Mouse (Mus musculus) heart, postnatal 25 days (tissue): Measurements from ENCODE around the gene Serinc3. TPM values are rescaled to one million over a fixed set of nuclear protein-coding genes. Genes with fewer than 3 reads are reported as not detected.
"Not testable (repeated sequence)": the region's sequence is repeated elsewhere in the genome, so short reads cannot be mapped to it uniquely, and the experiment has no call there.

Experiments used
- DNase-seq: peaks from one replicate; pipeline ENCODE4 v3.0.0; 2022; ENCODE audit warnings: low spot score
- intact Hi-C: fragments of 180-260 bp; cut with DNase I; formaldehyde crosslinking; loops from one replicate; pipeline ENCODE4 v1.15.1; 2025
- total RNA-seq, 2 experiments: library from RNA; stranded (reverse); gene quantifications; 2 replicates each; pipeline ENCODE4 v1.2.3; 2021

The Serinc3 gene
- 100 to 1,000 TPM; 291 to 357 TPM for total RNA-seq

DNA sequence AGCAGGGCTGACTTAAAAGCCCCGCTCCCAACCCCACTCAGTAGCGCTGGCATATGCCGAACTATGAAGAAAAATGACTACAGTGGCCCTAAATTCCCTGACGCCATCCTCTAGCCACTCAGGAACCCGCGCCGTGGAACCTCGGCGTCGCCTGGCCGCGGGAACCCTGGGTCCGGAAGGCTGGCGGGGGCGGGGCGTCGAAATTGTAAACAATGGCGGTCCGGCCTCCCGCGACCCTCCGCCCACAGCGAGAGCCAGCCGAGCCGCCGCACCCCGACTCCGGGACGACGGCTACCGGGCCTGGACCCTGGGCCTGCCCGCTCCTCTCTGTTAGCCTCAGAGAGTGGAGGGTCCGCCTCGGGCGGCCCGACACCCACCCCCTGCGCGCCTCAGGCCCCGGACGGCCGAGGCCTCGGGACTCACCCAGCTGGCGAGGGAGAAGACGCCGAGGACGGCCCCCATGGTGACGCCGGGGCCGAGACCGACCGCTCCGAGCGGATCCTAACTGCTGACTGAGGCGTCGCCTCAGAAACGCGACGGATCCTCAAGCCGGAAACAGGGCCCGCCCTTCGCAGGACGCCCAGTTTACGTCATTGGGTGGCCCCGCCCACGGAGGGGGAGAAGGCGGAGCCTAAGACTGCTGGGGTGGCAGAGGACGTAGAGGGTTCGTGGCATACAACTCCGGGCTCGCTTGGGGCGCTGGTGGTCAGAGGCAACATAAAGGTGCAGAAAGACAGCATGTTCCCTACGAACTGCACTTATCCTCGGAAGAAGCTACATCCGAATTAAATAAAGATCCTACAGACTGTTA is at the start of gene Serinc3:
Serinc3 (minus strand) TSS at position 557 of the 811 bp plus-strand sequence.
- DNase-seq, result peak; percentile 99
- intact Hi-C loops, result loop anchor here (1.0 kb wide), 1 partner anchor 75 kb away; no protein-coding TSS in a partner anchor

- intact Hi-C loops, result no loop called here
Observed at GRCm38 (mm10) chr2:163693716-163694314, 48.9 kb upstream of the Serinc3 start.

GRCm38 (mm10) chr2:163692873-163693612 is 48.1 kb upstream of the Serinc3 start:
- intact Hi-C loops, result no loop called here
- DNase-seq, result no peak

More at GRCm38 (mm10) chr2:163693716-163694314, 48.9 kb upstream of the Serinc3 start:
- DNase-seq, result no peak

- intact Hi-C loops, result loop anchor here (2.0 kb wide), 1 partner anchor 17 kb away; no protein-coding TSS in a partner anchor
- DNase-seq, result no peak
Observed at GRCm38 (mm10) chr2:163691846-163692605, 47.1 kb upstream of the Serinc3 start.

DNA sequence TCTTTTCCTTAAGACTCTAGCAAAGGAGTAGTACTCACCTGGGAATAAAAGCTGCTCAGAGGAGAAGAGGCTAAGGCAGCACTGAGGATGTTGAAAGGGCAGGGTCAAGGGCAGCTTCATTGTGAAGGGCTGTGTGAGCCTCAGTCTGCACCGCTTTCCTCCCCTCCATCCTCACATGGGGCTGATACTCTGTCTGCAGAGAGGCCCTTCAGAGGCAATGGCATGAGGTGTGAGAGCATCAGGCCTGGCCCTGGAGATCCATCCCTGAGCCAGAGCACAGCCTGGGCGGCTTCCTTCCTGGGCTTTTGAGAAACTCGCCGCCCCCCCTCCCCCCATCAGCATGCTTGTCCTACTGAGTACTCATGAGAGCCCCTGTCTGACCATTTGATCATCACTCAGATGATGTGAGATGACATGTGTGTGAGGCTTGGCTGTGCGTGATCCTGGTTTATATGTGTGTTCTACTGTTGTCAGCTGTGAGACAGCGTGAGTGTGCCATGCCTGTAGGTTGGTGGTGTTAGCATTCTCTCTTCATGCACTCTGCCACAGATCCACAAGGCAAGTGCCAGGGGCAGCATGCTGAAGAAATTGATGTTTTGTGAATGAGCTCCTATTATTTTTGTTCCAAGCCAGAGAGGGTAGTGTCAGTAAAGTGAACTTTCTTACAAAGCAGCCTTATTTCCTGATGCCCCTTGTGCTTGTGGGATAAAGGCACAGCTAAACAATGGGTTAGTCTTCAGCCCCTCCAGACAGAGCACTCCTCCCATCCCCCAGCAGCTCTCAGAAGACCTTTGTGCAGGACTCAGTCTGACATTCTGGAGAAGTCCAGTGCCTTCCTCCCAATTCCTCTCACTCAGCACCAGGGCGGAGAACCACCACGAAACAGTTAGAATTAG is 45.7 kb upstream of the Serinc3 start:
- intact Hi-C loops, result loop anchor here (2.0 kb wide), 1 partner anchor 16 kb away; no protein-coding TSS in a partner anchor
- no peak for DNase-seq

DNA sequence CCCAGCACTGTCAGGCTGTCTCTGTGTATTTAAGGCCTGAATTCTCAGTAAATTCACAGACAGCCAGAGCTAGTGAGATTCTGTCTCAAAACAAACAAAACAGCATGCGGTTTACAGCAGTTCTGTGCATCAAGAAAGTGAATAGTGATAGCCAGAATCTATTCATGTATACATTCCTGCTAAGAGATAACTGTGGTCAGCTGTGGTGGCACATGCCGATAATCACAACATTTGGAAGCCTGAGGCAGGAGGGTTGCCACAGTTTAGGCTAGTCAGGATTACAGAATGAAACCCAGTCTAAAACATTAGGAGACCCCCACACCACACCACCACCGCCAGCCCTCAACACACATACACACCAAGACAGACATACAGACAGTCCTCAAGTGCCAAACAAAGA is 44.8 kb upstream of the Serinc3 start:
- no peak for DNase-seq
- intact Hi-C loops, result loop anchor here (2.0 kb wide), 1 partner anchor 15 kb away; no protein-coding TSS in a partner anchor

GRCm38 (mm10) chr2:163688377-163688776 is 43.4 kb upstream of the Serinc3 start:
- intact Hi-C loops, DNase-seq: not testable (repeated sequence)

DNA sequence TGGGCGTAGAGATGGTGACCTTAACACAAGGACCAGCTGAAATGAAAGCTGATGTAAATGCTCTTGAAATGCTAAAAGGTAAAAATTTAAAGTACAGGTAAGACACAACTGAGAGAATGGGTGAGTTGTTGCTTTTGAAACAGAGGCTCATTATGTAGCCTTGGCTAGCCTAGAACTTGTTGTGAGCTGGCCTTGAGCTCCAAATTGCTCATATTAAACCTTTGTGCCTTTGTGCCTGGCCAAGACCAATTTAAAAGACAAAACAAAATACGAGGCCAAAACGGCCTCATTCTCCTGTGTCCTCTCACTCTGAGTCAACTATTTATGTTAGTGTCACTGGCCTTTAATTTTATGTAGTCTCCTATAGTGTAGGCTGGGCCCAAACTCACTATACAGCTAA is 42.0 kb upstream of the Serinc3 start:
- DNase-seq, result no peak
- intact Hi-C loops, result no loop called here

GRCm38 (mm10) chr2:163686233-163686632 is 41.3 kb upstream of the Serinc3 start:
- DNase-seq, result no peak
- intact Hi-C loops, result no loop called here

DNA sequence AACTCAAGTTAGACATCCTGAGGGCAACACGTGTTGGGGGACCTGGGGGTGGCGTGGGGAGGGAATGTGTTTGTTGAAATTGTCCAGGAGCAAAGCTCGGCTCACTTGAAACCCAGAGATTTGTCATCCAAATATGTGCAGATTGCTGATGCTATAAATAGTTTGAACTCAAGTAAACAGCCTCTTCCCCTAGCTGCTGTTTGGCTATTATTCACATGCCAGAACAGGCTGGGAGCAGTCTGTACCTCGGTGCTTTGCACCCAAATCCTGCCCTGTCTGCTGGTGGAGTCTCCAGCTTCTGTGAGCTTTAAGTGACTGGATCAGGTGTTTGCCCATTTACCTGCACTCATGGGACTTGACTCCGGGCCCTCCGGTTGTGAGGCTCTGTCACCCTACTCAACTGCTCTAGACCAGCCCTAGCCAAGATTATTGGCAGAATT is 40.9 kb upstream of the Serinc3 start:
- peak; percentile 52 for DNase-seq
- intact Hi-C loops, result no loop called here

GRCm38 (mm10) chr2:163685287-163685686 is 40.4 kb upstream of the Serinc3 start:
- DNase-seq, result no peak
- intact Hi-C loops, result no loop called here

- intact Hi-C loops, result no loop called here
Observed at GRCm38 (mm10) chr2:163682344-163682743, 37.4 kb upstream of the Serinc3 start.

GRCm38 (mm10) chr2:163676745-163677144 is 31.8 kb upstream of the Serinc3 start:
- intact Hi-C loops, result no loop called here
- DNase-seq, result no peak

More at GRCm38 (mm10) chr2:163682344-163682743, 37.4 kb upstream of the Serinc3 start:
- DNase-seq, result no peak

DNA sequence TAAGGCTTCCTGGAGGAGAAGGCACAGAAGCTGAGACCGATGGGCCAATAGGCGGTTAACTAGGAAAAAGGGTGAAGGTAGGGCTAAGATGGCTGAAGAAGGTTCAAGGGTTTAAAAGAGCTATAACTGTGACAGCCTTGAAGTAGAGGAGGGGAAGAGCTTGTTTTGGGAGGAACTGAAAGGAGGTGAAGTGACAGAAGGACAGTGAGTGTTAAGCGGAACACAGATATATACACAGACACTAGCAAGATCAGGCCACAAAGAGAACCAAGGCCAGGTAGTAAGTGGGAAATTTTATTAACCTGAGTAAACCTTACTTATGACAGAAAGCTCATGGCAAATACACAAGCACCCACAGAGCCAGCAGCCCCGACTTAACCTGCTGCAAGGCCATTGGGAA is 31.4 kb upstream of the Serinc3 start:
- intact Hi-C loops, result no loop called here
- DNase-seq, result no peak

DNA sequence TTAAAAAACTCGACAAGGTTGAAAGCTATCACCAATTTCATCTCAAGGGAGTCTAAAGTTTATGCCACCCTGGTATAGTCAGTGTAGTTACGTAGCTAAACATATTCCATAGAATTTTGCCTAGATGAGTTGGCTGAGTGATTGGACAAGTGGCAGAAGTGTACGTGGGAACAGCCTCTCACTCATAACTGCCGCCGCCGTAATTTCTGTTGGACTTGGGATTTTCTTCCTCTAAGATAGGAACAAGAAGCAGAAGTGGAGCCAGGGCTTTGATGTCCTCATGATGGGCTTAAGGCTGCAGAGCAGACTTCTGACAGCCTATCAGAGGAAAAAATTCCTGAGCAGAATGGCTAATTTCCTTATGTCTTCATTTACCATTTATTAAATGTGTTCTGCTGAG is 30.7 kb upstream of the Serinc3 start:
- intact Hi-C loops, result loop anchor here (2.0 kb wide), 1 partner anchor 15 kb away; no protein-coding TSS in a partner anchor
- DNase-seq, result no peak

DNA sequence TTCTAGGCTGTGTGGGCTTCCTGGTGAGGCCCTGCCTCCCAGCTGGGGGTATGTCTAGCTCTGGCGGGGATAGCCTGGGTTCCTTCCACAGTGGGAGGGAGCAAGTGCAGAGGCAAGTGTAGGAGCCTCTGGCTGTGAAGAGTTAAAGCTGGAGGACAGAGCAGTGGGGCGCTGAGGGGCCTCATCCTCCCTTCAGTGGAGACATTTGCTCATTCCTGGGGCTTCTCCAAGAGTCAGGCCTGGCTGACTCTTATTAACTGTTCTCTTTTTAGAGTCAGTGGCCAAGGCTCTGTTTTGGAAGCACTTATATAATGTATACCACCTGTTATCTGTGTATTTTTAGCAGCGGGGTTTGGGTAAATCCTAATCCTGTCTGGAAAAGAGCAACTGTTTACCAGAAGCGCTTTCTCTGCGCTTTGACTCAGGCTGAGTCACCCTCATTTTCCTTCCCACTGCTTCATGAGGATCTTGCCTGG is 30.3 kb upstream of the Serinc3 start:
- intact Hi-C loops, result loop anchor here (2.0 kb wide), 1 partner anchor 16 kb away; no protein-coding TSS in a partner anchor
- DNase-seq, result no peak

DNA sequence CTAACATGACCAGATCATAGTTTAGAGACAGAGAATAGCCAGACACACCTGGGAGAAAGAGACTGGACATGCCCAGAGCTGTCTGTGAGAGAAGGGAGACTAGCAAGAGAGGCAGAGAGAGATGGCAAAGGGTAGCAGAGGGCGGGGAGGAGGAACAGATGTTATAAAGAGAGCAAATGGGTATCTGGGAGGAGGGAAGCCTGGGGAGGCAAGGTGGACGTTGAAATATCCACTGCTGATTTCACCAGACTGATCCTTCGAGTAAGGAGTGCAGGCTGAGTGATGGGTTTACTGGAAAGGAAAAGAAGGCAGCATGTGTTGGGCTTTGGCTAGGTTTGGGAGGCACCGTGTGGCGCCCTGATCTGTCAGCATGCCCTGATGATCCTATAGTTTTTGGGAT is 29.5 kb upstream of the Serinc3 start:
- intact Hi-C loops, result loop anchor here (2.0 kb wide), 1 partner anchor 16 kb away; no protein-coding TSS in a partner anchor
- no peak for DNase-seq

GRCm38 (mm10) chr2:163670872-163671594 is 26.1 kb upstream of the Serinc3 start:
- intact Hi-C loops, result no loop called here
- no peak for DNase-seq
